Mouse (Mus musculus): ENCODE data around the gene Il1rap.

Il1rap gene

GRCm38 (mm10) chr16:26612499-26613220 is 31.2 kb downstream of the Il1rap start:
- DNase-seq (ENCODE audit: low spot score in 2 of 2): no peak

- DNase-seq (ENCODE audit: low spot score in 2 of 2): no peak
These were observed 41.6 kb downstream of the Il1rap start for GRCm38 (mm10) chr16:26623141-26623540.

GRCm38 (mm10) chr16:26626065-26626464 is 44.6 kb downstream of the Il1rap start:
- no peak for DNase-seq (ENCODE audit: low spot score in 2 of 2)

- DNase-seq (ENCODE audit: low spot score in 2 of 2): no peak
These were observed 53.3 kb downstream of the Il1rap start for GRCm38 (mm10) chr16:26634800-26635199.

- no peak for DNase-seq (ENCODE audit: low spot score in 2 of 2)
These were observed 61.6 kb downstream of the Il1rap start for GRCm38 (mm10) chr16:26643077-26643476.

- no peak for DNase-seq (ENCODE audit: low spot score in 2 of 2)
These were observed 64.6 kb downstream of the Il1rap start for GRCm38 (mm10) chr16:26646066-26646465.

GRCm38 (mm10) chr16:26647036-26647435 is 65.5 kb downstream of the Il1rap start:
- no peak for DNase-seq (ENCODE audit: low spot score in 2 of 2)

GRCm38 (mm10) chr16:26662722-26663436 is 81.4 kb downstream of the Il1rap start:
- DNase-seq (ENCODE audit: low spot score in 2 of 2): no peak

GRCm38 (mm10) chr16:26666401-26666800 is 84.9 kb downstream of the Il1rap start:
- no peak for DNase-seq (ENCODE audit: low spot score in 2 of 2)

GRCm38 (mm10) chr16:26669081-26669480 is 87.6 kb downstream of the Il1rap start:
- no peak for DNase-seq (ENCODE audit: low spot score in 2 of 2)

GRCm38 (mm10) chr16:26680381-26680780 is 98.9 kb downstream of the Il1rap start:
- no peak for DNase-seq (ENCODE audit: low spot score in 2 of 2)

- no peak for DNase-seq (ENCODE audit: low spot score in 2 of 2)
These were observed 108.3 kb downstream of the Il1rap start for GRCm38 (mm10) chr16:26689771-26690170.

GRCm38 (mm10) chr16:26691294-26691693 is 109.8 kb downstream of the Il1rap start:
- DNase-seq (ENCODE audit: low spot score in 2 of 2): no peak

- no peak for DNase-seq (ENCODE audit: low spot score in 2 of 2)
These were observed 116.6 kb downstream of the Il1rap start for GRCm38 (mm10) chr16:26698076-26698475.

- DNase-seq (ENCODE audit: low spot score in 2 of 2): no peak
These were observed 119.1 kb downstream of the Il1rap start for GRCm38 (mm10) chr16:26700440-26701103.

GRCm38 (mm10) chr16:26705658-26706371 is 124.3 kb downstream of the Il1rap start:
- peak; percentile 16 to 34 for DNase-seq (ENCODE audit: low spot score in 2 of 2)

GRCm38 (mm10) chr16:26706503-26706902 is 125.0 kb downstream of the Il1rap start:
- DNase-seq (ENCODE audit: low spot score in 2 of 2): no peak

- no peak for DNase-seq (ENCODE audit: low spot score in 2 of 2)
These were observed 129.4 kb downstream of the Il1rap start for GRCm38 (mm10) chr16:26710922-26711321.

- DNase-seq (ENCODE audit: low spot score in 2 of 2): no peak
These were observed 132.2 kb downstream of the Il1rap start for GRCm38 (mm10) chr16:26713538-26714316.

- DNase-seq (ENCODE audit: low spot score in 2 of 2): peak; percentile 31 to 44
These were observed 141.0 kb downstream of the Il1rap start for GRCm38 (mm10) chr16:26722464-26722863.
